Mouse (Mus musculus) lung, postnatal 0 days (tissue): Measurements from ENCODE around the gene Bcl2l15.

Experiments
- CTCF ChIP-seq: IDR thresholded peaks from 2 replicates; pipeline ENCODE4 v1.5.1; 2016; ENCODE audit warnings: antibody characterized with exemption, mild to moderate bottlenecking
- EP300 ChIP-seq: IDR thresholded peaks from 2 replicates; pipeline ENCODE4 v1.6.1; 2016; ENCODE audit warnings: antibody characterized with exemption, mild to moderate bottlenecking, control low read depth

- TF ChIP-seq CTCF (no peak), EP300 (peak; percentile 30; the same call in 1 of the 2 replicates)
Observed at GRCm38 (mm10) chr3:103805671-103806070, 26.7 kb upstream of the Bcl2l15 start.
